Mouse (Mus musculus): Measurements from ENCODE around the gene Yap1. TPM values are rescaled to one million over a fixed set of nuclear protein-coding genes. Genes with fewer than 3 reads are reported as not detected.

Yap1 gene
- polyA plus RNA-seq, 1 experiment from 2014 or later, result 8.3 TPM

DNA sequence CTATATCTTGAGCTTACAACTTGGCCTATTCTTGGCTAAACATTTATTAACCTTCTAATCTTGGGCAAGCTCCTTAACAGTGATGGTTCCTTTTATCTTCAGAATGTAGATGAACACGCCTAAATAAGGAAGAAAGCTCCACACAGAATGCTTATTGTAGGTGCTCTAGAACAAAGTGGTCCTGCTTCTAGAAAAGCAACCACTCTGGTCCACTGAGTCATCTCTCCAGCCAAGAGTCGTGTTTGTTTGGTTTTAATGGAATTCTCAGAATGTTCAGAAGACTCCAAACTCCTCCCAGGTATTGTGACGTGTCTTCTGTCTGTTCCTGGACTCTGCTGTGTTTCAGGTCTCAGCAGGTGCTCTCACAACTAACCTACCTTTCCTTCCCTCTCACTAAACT is 38.8 kb downstream of the Yap1 start:
- 84% methylated on average over 3 of the region's 3 CpGs for WGBS

DNA sequence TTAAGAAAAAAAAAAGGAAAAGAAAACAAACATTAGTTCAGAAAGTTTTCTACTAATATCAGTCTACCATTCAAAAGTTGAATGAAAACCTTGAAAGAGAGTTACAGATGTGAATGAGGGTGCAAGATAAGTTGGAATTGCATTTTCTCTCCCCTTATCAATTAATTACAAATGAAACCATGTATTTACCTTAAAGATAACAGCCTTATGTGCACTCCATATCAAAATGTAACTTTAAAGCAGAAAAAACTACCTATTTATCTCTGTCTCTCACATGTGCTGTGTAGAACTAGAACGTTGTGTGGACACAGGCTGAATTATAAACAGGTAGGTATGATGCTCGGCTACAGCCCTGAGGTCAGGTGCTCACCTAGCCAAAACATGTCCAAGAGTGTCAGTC is 40.5 kb downstream of the Yap1 start:
- H3K9ac ChIP-seq, result no peak overlapping the region
- no peaks in the 10 kb centered on the region for H3K36me3 ChIP-seq
- WGBS, result 90% methylated on average over 2 of the region's 2 CpGs
- H3K9me3 ChIP-seq, result no peaks in the 10 kb centered on the region
- no peak overlapping the region for H3K4me2 ChIP-seq
- no peak overlapping the region for H3K27ac ChIP-seq (replicated peaks)
- no peak for ATAC-seq (ENCODE audit: low FRiP score, low read depth)
- peaks cover 16% of the 10 kb centered on the region for H3K4me1 ChIP-seq (replicated peaks)
- no peak overlapping the region for H3K4me3 ChIP-seq
- H3K27me3 ChIP-seq, result no peaks in the 10 kb centered on the region

More for the DNA sequence above, 38.8 kb downstream of the Yap1 start:
- Histone ChIP-seq H3K4me1 (replicated peaks) (peaks cover 14% of the 10 kb centered on the region), H3K4me3 (no peak overlapping the region), H3K4me2 (no peak overlapping the region), H3K27ac (replicated peaks) (no peak overlapping the region), H3K9ac (no peak overlapping the region), H3K27me3 (no peaks in the 10 kb centered on the region), H3K36me3 (no peaks in the 10 kb centered on the region), H3K9me3 (no peaks in the 10 kb centered on the region)
- ATAC-seq (ENCODE audit: low FRiP score, low read depth), result no peak

DNA sequence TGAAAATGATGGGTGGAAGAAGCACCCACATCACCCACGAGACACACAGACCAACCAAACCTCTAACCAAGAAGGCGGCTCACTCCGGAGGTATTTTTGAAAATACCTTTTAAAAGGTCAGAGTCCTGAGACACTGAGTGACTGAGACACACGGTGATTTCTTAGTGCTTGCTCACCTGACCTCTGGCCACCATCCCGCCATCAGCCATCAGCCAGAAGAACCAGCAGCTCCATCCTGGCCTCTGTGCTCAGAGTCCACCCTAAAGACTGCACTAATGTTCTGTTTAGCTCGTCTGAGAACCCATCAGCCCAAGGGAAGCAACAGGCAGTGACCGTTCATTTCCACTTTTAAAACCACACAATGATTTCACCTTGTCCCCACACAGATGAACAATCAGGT is 41.5 kb downstream of the Yap1 start:
- Histone ChIP-seq H3K36me3 (no peaks in the 10 kb centered on the region), H3K4me1 (replicated peaks) (peaks cover 19% of the 10 kb centered on the region), H3K4me3 (no peak overlapping the region), H3K27me3 (no peaks in the 10 kb centered on the region), H3K9me3 (no peaks in the 10 kb centered on the region), H3K27ac (replicated peaks) (no peak overlapping the region), H3K4me2 (no peak overlapping the region), H3K9ac (no peak overlapping the region)
- no peak for ATAC-seq (ENCODE audit: low FRiP score, low read depth)
- 93% methylated on average over 7 of the region's 7 CpGs for WGBS

DNA sequence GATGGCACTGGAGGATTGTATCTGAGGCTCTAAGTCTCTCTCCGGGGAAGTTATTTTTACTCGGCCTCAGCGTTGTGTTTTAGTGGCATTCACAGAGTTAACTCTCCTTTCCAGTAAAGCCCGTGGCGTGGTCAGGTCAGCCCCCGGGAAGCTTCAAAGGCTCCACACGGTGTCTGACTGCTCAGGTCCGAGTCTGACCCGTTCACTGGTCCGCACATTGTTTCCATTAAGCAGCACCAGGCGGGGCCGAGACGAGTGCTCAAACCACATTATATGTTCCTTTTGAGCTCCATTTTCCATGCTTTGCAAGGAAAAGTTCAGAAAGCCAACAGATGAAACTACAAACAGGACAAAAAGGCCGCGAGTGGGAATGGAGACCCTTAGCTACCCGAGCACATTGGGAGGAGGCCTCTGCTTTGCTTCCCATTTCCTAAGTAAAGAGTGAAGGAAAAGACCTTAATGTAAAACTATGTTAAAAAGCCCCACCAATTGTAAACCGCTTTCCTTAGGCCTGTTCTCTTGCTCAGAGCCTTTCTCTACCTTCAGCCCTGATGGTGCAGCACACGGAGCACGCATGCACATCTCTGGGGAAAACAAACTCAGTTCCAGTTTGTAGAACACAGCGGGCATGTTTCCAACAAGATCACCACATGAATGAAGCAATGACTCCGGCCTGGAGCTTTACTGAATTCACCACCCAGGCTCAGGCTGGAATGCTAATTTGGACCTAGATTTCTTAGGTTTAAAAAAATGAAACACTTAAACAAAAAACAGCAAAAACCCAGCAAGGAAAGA is 42.8 kb downstream of the Yap1 start:
- Histone ChIP-seq H3K27me3 (no peaks in the 10 kb centered on the region), H3K36me3 (no peaks in the 10 kb centered on the region), H3K9me3 (no peaks in the 10 kb centered on the region), H3K9ac (no peak overlapping the region), H3K4me3 (no peak overlapping the region), H3K27ac (replicated peaks) (peak overlapping the region; percentile 72), H3K4me1 (replicated peaks) (peaks cover 20% of the 10 kb centered on the region), H3K4me2 (peak overlapping the region; percentile 32)
- peak; percentile 45; the same call in 1 of the 2 replicates for ATAC-seq (ENCODE audit: low FRiP score, low read depth)
- WGBS, result 26% methylated on average over 21 of the region's 21 CpGs

DNA sequence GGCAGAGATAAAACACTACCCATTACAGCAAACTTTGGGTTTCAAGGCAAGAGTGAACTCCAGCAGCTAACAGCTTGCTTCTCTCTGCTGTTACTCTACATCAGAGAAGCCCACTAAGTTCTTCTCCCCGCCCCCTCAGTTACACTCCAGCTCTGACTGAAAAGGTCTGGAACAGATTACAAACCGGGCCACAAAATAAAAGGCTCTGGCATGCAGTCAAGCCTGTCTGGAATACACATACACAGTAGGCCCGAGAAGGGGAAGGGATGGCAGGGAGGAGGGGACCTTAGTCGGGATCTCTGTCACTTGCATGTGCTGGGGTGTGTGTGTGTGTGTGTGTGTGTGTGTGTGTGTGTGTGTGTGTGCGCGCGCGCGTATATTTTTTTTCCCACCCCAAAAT is 44.0 kb downstream of the Yap1 start:
- WGBS, result 55% methylated on average over 9 of the region's 9 CpGs

DNA sequence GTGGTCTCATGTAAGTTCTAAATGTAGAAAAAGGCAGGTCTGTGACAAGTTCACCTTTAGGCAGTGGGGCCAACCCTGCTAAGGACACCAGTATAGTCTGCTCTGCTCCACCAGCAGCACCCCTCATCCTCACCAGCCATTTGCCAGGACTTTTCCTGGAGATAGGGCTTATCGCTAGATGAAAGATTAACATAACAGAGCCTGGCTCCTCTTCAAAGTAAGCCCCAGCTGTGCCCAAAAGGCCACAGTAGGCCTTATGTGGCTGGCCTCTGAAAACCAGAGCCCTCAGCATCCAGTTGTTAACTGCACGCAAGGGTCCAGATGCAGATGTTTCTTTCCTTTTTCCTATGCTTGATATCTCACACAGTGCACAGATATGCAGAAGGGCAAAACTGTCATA is 45.1 kb downstream of the Yap1 start:
- no peak overlapping the region for H3K9ac ChIP-seq
- H3K9me3 ChIP-seq, result no peaks in the 10 kb centered on the region
- WGBS, result 79% methylated on average over 2 of the region's 2 CpGs
- H3K27ac ChIP-seq (replicated peaks), result no peak overlapping the region
- H3K4me1 ChIP-seq (replicated peaks), result peaks cover 20% of the 10 kb centered on the region
- ATAC-seq (ENCODE audit: low FRiP score, low read depth), result no peak
- H3K36me3 ChIP-seq, result no peaks in the 10 kb centered on the region
- no peak overlapping the region for H3K4me3 ChIP-seq
- no peaks in the 10 kb centered on the region for H3K27me3 ChIP-seq
- no peak overlapping the region for H3K4me2 ChIP-seq

More for the DNA sequence above, 44.0 kb downstream of the Yap1 start:
- H3K27me3 ChIP-seq, result no peaks in the 10 kb centered on the region
- no peaks in the 10 kb centered on the region for H3K36me3 ChIP-seq
- ATAC-seq (ENCODE audit: low FRiP score, low read depth), result peak; percentile 83
- 0 out of 2 replicates have a peak overlapping the region, but pooled peaks have one; percentile 72 for H3K27ac ChIP-seq (replicated peaks)
- H3K9ac ChIP-seq, result no peak overlapping the region
- no peak overlapping the region for H3K4me2 ChIP-seq
- H3K4me1 ChIP-seq (replicated peaks), result peaks cover 20% of the 10 kb centered on the region
- H3K9me3 ChIP-seq, result no peaks in the 10 kb centered on the region
- no peak overlapping the region for H3K4me3 ChIP-seq

DNA sequence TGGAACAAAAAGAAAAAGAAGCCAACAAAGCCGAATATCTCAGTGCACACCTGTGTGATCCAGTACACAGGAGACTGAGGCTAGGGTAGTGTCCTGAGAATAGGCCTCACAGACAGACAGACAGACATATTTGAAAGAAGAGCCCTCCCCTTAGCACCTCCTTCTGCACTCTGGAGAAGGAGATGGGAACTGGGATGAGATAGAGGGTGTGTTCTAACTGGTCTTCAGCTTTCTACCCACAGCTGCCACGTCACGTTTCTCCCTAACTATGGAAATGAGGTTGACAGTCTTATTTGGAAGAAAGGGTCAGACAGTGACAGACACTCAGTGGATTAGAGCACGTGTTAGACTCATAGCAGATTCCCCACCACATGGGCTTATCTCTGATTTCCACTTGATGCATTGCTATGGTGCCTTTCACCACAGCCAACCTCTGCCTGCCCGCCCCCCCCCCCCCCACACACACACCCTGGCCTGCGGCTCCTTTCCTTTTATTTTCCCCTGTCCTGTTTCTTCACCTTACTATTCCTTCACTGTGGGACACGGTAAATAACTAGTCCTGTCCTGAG is 46.3 kb downstream of the Yap1 start:
- Histone ChIP-seq H3K4me3 (no peak overlapping the region), H3K27me3 (no peaks in the 10 kb centered on the region), H3K9ac (no peak overlapping the region), H3K36me3 (no peaks in the 10 kb centered on the region), H3K4me2 (no peak overlapping the region), H3K4me1 (replicated peaks) (peaks cover 20% of the 10 kb centered on the region), H3K9me3 (no peaks in the 10 kb centered on the region), H3K27ac (replicated peaks) (no peak overlapping the region)
- ATAC-seq (ENCODE audit: low FRiP score, low read depth), result no peak
- WGBS, result 69% methylated on average over 6 of the region's 7 CpGs

DNA sequence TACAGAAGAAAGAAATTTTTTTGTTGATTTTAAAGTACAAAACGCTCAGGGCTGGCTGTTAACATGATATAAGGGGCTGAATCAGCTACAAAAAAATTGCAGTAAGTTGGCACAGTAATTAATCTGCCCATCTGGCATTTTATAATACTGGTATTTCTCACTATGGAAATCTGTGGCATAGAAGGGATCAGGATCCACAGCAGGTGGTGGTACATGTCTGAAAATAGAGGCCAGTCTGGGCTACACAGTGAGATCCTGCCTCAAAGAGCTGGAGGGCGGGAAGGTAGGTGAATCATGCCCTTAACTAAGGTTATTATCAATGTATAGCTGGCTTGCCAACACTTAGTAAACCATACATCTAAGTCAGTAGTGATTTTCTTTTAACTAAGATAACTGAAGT is 47.0 kb downstream of the Yap1 start:
- H3K9ac ChIP-seq, result no peak overlapping the region
- WGBS, result 78% methylated on average over 2 of the region's 2 CpGs
- H3K36me3 ChIP-seq, result no peaks in the 10 kb centered on the region
- no peaks in the 10 kb centered on the region for H3K9me3 ChIP-seq
- peaks cover 20% of the 10 kb centered on the region for H3K4me1 ChIP-seq (replicated peaks)
- no peaks in the 10 kb centered on the region for H3K27me3 ChIP-seq
- ATAC-seq (ENCODE audit: low FRiP score, low read depth), result no peak
- H3K4me2 ChIP-seq, result no peak overlapping the region
- no peak overlapping the region for H3K4me3 ChIP-seq
- no peak overlapping the region for H3K27ac ChIP-seq (replicated peaks)

DNA sequence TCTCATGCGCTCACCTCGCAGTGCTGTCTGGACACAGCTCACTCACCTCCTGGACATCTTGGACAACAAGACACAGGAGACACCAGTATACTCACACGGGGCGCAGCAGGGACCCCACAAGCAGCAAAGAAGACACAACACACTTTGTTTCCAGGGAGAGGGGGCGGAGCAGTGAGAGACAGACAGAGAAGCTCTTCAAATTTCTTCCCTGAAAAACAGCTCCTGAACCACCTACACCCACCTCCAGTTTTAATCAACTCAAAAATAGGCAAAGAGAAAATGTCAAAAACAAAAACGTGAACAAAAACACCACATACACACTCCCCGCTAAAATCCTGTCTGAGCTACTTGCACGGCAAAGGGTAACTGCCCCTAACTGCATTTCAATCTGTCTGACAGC is 48.0 kb downstream of the Yap1 start:
- WGBS, result 86% methylated on average over 8 of the region's 8 CpGs
- H3K4me3 ChIP-seq, result no peak overlapping the region
- peaks cover 13% of the 10 kb centered on the region for H3K4me1 ChIP-seq (replicated peaks)

DNA sequence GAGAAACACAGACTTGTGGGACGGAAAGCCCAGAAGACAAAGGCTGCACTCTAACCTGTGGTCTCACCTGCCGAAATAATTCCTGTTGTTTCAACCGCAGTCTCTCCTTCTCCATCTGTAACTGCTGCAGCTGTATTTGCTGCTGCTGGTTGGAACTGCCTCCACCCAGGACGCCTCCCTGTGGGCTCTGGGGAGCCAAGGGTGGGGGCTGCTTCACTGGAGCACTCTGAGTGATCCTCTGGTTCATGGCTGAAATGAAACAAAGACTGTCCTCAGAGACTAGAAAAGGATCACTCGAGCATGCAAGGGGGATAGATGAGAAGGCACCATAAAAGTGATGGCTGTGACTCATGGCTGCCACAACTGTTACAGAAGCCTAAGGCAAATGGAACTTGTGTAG is 51.5 kb downstream of the Yap1 start:
- H3K27me3 ChIP-seq, result no peaks in the 10 kb centered on the region
- no peaks in the 10 kb centered on the region for H3K9me3 ChIP-seq
- H3K4me2 ChIP-seq, result no peak overlapping the region
- no peaks in the 10 kb centered on the region for H3K36me3 ChIP-seq
- 73% methylated on average over 5 of the region's 5 CpGs for WGBS
- no peak overlapping the region for H3K4me3 ChIP-seq
- H3K9ac ChIP-seq, result no peak overlapping the region
- no peak overlapping the region for H3K27ac ChIP-seq (replicated peaks)
- 0 out of 2 replicates have a peak, but pooled peaks cover under 1% of the 10 kb centered on the region for H3K4me1 ChIP-seq (replicated peaks)
- 0 out of 2 replicates have a peak, but pooled peaks have one; percentile 38 for ATAC-seq (ENCODE audit: low FRiP score, low read depth)

More for the DNA sequence above, 48.0 kb downstream of the Yap1 start:
- Histone ChIP-seq H3K27ac (replicated peaks) (no peak overlapping the region), H3K4me2 (no peak overlapping the region), H3K36me3 (no peaks in the 10 kb centered on the region), H3K9ac (no peak overlapping the region), H3K27me3 (no peaks in the 10 kb centered on the region), H3K9me3 (no peaks in the 10 kb centered on the region)
- no peak for ATAC-seq (ENCODE audit: low FRiP score, low read depth)

DNA sequence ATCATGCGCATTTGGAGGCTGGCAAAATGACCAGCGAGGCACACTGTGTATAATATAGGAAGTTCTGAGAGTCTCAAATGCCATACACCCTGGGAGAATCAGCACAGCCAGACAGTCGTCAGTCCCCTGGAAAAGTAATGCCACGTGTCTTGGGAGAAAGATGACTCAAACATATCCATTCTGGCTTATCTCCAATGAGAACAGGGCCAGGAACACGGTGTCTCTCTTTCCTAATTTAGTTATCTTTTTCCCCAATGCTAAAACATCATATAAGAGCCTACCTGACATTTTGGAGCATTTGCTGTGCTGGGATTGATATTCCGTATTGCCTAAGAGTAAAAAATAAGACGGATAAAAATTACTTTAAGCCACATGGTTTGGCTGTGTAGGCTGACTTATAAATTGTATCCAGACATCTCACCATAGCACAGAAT is 54.2 kb downstream of the Yap1 start:
- Histone ChIP-seq H3K4me1 (replicated peaks) (no peaks in the 10 kb centered on the region), H3K9ac (no peak overlapping the region), H3K36me3 (no peaks in the 10 kb centered on the region), H3K4me2 (no peak overlapping the region), H3K4me3 (no peak overlapping the region), H3K9me3 (no peaks in the 10 kb centered on the region), H3K27me3 (no peaks in the 10 kb centered on the region), H3K27ac (replicated peaks) (no peak overlapping the region)
- 88% methylated on average over 7 of the region's 7 CpGs for WGBS
- ATAC-seq (ENCODE audit: low FRiP score, low read depth), result no peak

DNA sequence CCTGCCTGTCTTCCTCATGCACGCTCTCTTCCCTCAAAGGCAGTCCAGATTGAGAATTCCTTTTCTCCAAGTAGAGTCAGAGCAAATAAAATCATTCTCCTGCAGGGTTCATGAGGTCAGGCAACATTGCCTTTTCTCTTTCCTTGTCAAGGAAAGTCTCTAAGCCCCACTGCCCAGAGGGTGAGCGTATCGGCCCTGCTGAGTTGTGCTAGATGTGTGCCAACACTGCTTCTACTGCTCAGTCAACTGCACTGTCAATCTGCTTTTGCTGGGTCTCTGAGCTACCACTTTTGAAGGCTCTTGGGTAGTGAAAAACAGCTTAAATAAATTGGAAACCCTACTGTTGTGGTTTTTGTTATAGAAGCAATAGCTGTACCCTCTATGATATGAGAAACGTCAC is 56.5 kb downstream of the Yap1 start:
- H3K4me1 ChIP-seq (replicated peaks), result no peaks in the 10 kb centered on the region
- no peaks in the 10 kb centered on the region for H3K36me3 ChIP-seq
- no peak overlapping the region for H3K4me3 ChIP-seq
- ATAC-seq (ENCODE audit: low FRiP score, low read depth), result no peak
- no peak overlapping the region for H3K9ac ChIP-seq
- 89% methylated on average over 4 of the region's 4 CpGs for WGBS
- H3K4me2 ChIP-seq, result no peak overlapping the region
- no peaks in the 10 kb centered on the region for H3K27me3 ChIP-seq
- H3K27ac ChIP-seq (replicated peaks), result no peak overlapping the region
- no peaks in the 10 kb centered on the region for H3K9me3 ChIP-seq
